8 mouse cellular contexts compared by ENCODE assay signal in the genomic region with DNA sequence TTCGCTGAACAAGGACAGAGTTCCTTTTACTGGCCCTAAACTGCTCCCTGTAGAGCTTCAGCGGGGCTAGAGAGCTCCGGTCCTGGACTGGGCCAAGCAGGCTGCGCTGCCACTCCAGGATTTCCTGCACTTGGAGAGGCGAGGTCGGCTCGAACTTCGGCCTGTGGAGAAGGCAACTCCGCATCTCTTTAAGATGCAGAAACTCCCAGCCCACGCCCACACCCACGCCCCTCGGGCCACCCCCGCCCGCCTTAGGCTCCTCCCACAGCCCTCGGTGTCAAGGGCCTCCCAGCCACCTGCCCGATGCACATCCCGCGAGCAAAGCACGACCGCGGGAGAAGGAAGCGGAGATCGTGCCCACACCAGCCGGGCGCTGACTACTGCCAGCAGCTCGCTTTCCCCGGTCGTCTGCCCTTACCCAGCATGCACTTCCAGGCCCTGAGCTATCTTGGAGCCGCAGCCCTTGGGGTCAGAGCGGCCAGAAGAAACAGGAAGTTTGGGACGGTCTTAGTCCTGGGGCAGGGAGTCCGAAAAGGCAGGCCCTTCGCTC. TPM values are rescaled to one million over a fixed set of nuclear protein-coding genes. Genes with fewer than 3 reads are reported as not detected.
A peak's percentile ranks its signal among the peaks of the same experiment; 100 is the strongest.
DNase-seq lines count a peak whose midpoint lies in the region; ATAC-seq lines count a peak whose summit lies in the region.

No protein-coding gene starts in this region.

- peak overlapping the region; percentile 44 for H3K9ac ChIP-seq in heart, embryonic 15.5 days
- H3K9ac ChIP-seq in liver, embryonic 13.5 days = peak overlapping the region; percentile 74
- no peak overlapping the region for H3K9ac ChIP-seq in stomach, embryonic 14.5 days (replicated peaks; ENCODE audit: low read depth, low read length)

- H3K9me3 ChIP-seq in heart, embryonic 15.5 days (replicated peaks) = no peaks in the 10 kb centered on the region
- no peaks in the 10 kb centered on the region for H3K9me3 ChIP-seq in liver, embryonic 13.5 days (replicated peaks)
- no peaks in the 10 kb centered on the region for H3K9me3 ChIP-seq in stomach, embryonic 14.5 days (ENCODE audit: control insufficient read depth, low read depth, low read length)

- 0 out of 2 replicates have a peak, but pooled peaks cover 5% of the 10 kb centered on the region for H3K27me3 ChIP-seq in heart, embryonic 15.5 days
- H3K27me3 ChIP-seq in liver, embryonic 13.5 days = no peaks in the 10 kb centered on the region
- no peaks in the 10 kb centered on the region for H3K27me3 ChIP-seq in stomach, embryonic 14.5 days (ENCODE audit: control insufficient read depth, insufficient read depth, low read length)

- H3K4me3 ChIP-seq in heart, embryonic 15.5 days = peak overlapping the region; percentile 55
- H3K4me3 ChIP-seq in liver, embryonic 13.5 days (replicated peaks) = peak overlapping the region; percentile 58
- peak overlapping the region; percentile 34 for H3K4me3 ChIP-seq in stomach, embryonic 14.5 days (ENCODE audit: low read depth, low read length)

- H3K4me1 ChIP-seq in heart, embryonic 15.5 days (replicated peaks) = peaks cover 8% of the 10 kb centered on the region; the same call in 1 of the 2 replicates
- H3K4me1 ChIP-seq in liver, embryonic 13.5 days (replicated peaks) = peaks cover 85% of the 10 kb centered on the region
- no peaks in the 10 kb centered on the region for H3K4me1 ChIP-seq in stomach, embryonic 14.5 days (ENCODE audit: control insufficient read depth, insufficient read depth, low read length)

- 5% methylated on average over 31 of the region's 33 CpGs for WGBS in heart, embryonic 15.5 days
- 9% methylated on average over 33 of the region's 33 CpGs for WGBS in liver, embryonic 13.5 days (ENCODE audit: insufficient replicate concordance)
- WGBS in stomach, embryonic 14.5 days = 15% methylated on average over 29 of the region's 33 CpGs

- peak overlapping the region; percentile 53 for H3K27ac ChIP-seq in heart, embryonic 15.5 days
- peak overlapping the region; percentile 90 for H3K27ac ChIP-seq in liver, embryonic 13.5 days
- no peak overlapping the region for H3K27ac ChIP-seq in stomach, embryonic 14.5 days (ENCODE audit: low read length)

- H3K4me2 ChIP-seq in heart, embryonic 15.5 days = peak overlapping the region; percentile 75
- peak overlapping the region; percentile 78 for H3K4me2 ChIP-seq in liver, embryonic 13.5 days
- peak overlapping the region; percentile 49 for H3K4me2 ChIP-seq in stomach, embryonic 14.5 days (replicated peaks; ENCODE audit: low read depth, low read length)

- peak; percentile 86 for ATAC-seq in heart, embryonic 15.5 days (replicated peaks; ENCODE audit: insufficient number of reproducible peaks, insufficient read depth, low FRiP score, low read depth)
- peak; percentile 86 for ATAC-seq in liver, embryonic 13.5 days (ENCODE audit: low read depth)
- ATAC-seq in stomach, embryonic 14.5 days (ENCODE audit: insufficient number of reproducible peaks, insufficient read depth, low FRiP score, low read depth) = peak; percentile 89

- peak; percentile 86 for DNase-seq in CD4-positive, CD25-positive, alpha-beta regulatory T cell, adult 2 months (ENCODE audit: low read depth, low spot score)
- peak; percentile 80 for DNase-seq in c-Kit-negative CD71-positive TER-119-positive erythroid progenitor cells, embryonic 14.5 days (ENCODE audit: low read depth, low spot score)
- peak; percentile 36 for DNase-seq in fibroblast of lung, adult 2 months (ENCODE audit: low read depth)
- peak; percentile 83 to 93 for DNase-seq in kidney, postnatal 25 days
- peak; percentile 87 for DNase-seq in liver, embryonic 13.5 days
- peak; percentile 72 to 75 for DNase-seq in natural killer cell, adult 2 months (ENCODE audit: low spot score in 2 of 2)

- no peaks in the 10 kb centered on the region for H3K36me3 ChIP-seq in heart, embryonic 15.5 days
- H3K36me3 ChIP-seq in liver, embryonic 13.5 days = no peaks in the 10 kb centered on the region
- no peaks in the 10 kb centered on the region for H3K36me3 ChIP-seq in stomach, embryonic 14.5 days (ENCODE audit: control insufficient read depth, insufficient read depth, low read length)

RNA-seq across cellular contexts. Expression of gene Bcorl1, which starts 26.6 kb away (rescaled TPM):
- 3.1 and 4.2 TPM in 2 replicates for polyA plus RNA-seq in heart, embryonic 15.5 days (2015; fragmentation: Nextera tagmentation; extraction: Ambion mirVana)
- polyA plus RNA-seq in liver, embryonic 13.5 days (2015; fragmentation: Nextera tagmentation; extraction: Ambion mirVana) = 2.8 TPM in 2 replicates
- polyA plus RNA-seq in stomach, embryonic 14.5 days (2014; fragmentation: Nextera tagmentation; extraction: Ambion mirVana) = 8.0 and 9.3 TPM in 2 replicates

RNA-seq across cellular contexts. Expression of gene Utp14a, which starts 57.9 kb away (rescaled TPM):
- 9.0 and 9.8 TPM in 2 replicates for polyA plus RNA-seq in heart, embryonic 15.5 days (2015; fragmentation: Nextera tagmentation; extraction: Ambion mirVana)
- polyA plus RNA-seq in liver, embryonic 13.5 days (2015; fragmentation: Nextera tagmentation; extraction: Ambion mirVana) = 16.6 and 21.6 TPM in 2 replicates
- 16.3 and 20.1 TPM in 2 replicates for polyA plus RNA-seq in stomach, embryonic 14.5 days (2014; fragmentation: Nextera tagmentation; extraction: Ambion mirVana)

Comparison
In these comparisons a context has a peak if more than half of its experiments do, and no peak if none do; other contexts are left out.
1. DNase-seq: peak in every context shown above with its lines; median percentile 88 in kidney, postnatal 25 days; 87 in liver, embryonic 13.5 days; 86 in CD4-positive, CD25-positive, alpha-beta regulatory T cell, adult 2 months; 80 in c-Kit-negative CD71-positive TER-119-positive erythroid progenitor cells, embryonic 14.5 days; 74 in natural killer cell, adult 2 months; 36 in fibroblast of lung, adult 2 months.